ENCODE assay signal across 15 mouse cellular contexts in genomic region chr15:95921639-95922038, GRCm38 (mm10).
"Had no signal": no experiment of that assay in that cellular context is flagged by ENCODE, and none has a peak within 500 bp of the region (broad histone marks: within the 10 kb centered on the region; RNA-seq: fewer than 3 reads in every experiment).

No protein-coding gene starts in this region.

- ATAC-seq: lung, postnatal 0 days; midbrain, embryonic 15.5 days had no signal

- H3K4me3 ChIP-seq: layer of hippocampus, adult 2 months; limb, embryonic 12.5 days; midbrain, embryonic 15.5 days; neural tube, embryonic 12.5 days had no signal

- H3K27ac ChIP-seq: layer of hippocampus, adult 2 months; limb, embryonic 12.5 days; midbrain, embryonic 15.5 days; neural tube, embryonic 12.5 days had no signal

- H3K9ac ChIP-seq: limb, embryonic 12.5 days; midbrain, embryonic 15.5 days; neural tube, embryonic 12.5 days had no signal

- H3K36me3 ChIP-seq: midbrain, embryonic 15.5 days had no signal

- H3K9me3 ChIP-seq: limb, embryonic 12.5 days; midbrain, embryonic 15.5 days; neural tube, embryonic 12.5 days had no signal

- DNase-seq: kidney, adult 18-20 months; kidney, postnatal 10 days; kidney, postnatal 4 days; lung, adult 2 months; lung, postnatal 36 days; right cerebral cortex, adult 18-20 months; right cerebral cortex, postnatal 25 days; thymus, adult 18-20 months; thymus, postnatal 14 days had no signal

- H3K27me3 ChIP-seq: limb, embryonic 12.5 days; midbrain, embryonic 15.5 days; neural tube, embryonic 12.5 days had no signal

- H3K4me1 ChIP-seq: neural tube, embryonic 12.5 days had no signal

- H3K4me2 ChIP-seq: limb, embryonic 12.5 days; midbrain, embryonic 11.5 days; midbrain, embryonic 15.5 days; neural tube, embryonic 12.5 days had no signal
